Mouse (Mus musculus) G1E (cell line): ENCODE measurements around the gene Rubcn.

ENCODE experiments used
- CTCF ChIP-seq: IDR thresholded peaks from 2 replicates; pipeline ENCODE4 v1.5.1; 2012; ENCODE audit warnings: low read depth, low read length, inconsistent platforms, mixed read lengths
- GATA2 ChIP-seq: IDR thresholded peaks from 2 replicates; pipeline ENCODE4 v1.6.1; 2012; ENCODE audit warnings: low read depth, low read length, inconsistent platforms, borderline replicate concordance
- POLR2AphosphoS5 ChIP-seq: IDR thresholded peaks from 2 replicates; pipeline ENCODE4 v1.6.1; 2012; ENCODE audit warnings: low read depth, low read length, inconsistent platforms; ENCODE audit not compliant: insufficient replicate concordance
- TAL1 ChIP-seq: conservative IDR thresholded peaks from 2 replicates; pipeline ENCODE4 v1.6.1; 2012; ENCODE audit warnings: low read depth, low read length, inconsistent platforms, mixed read lengths

DNA sequence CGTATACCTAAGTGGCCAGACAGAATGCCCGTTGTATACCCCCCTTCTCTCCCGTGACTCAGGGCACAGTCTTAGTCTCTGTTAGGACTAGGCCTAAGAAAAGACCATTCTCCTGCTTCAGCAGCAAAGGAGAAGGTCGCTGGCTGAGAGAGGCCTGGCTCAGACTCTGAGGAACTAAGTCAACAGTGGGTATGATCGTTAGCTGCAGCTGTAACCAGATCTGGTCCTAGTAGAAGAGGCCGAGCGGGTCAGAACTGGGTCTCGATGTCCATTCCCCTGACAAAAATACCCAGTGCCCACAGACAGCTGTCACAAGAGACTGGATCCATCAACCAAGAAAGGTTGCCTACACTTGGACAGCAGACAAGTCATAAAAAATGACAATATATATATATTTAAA is 54.1 kb downstream of the Rubcn start:
- no peak for TF ChIP-seq CTCF
- no peak for TF ChIP-seq TAL1
- TF ChIP-seq POLR2AphosphoS5 = no peak
- no peak for TF ChIP-seq GATA2
